Mouse (Mus musculus) brain, adult 10 weeks (tissue): Measurements from ENCODE around the gene Epn2. TPM values are rescaled to one million over a fixed set of nuclear protein-coding genes. Genes with fewer than 3 reads are reported as not detected.

Experiments used
- polyA plus RNA-seq: library from polyadenylated mRNA; stranded (reverse); fragments of 350-450 nt; fragmentation: Illumina TruSeq; extraction: RNeasy Lipid Tissue Mini Kit (QIAGEN cat#74804); gene quantifications from one replicate; pipeline ENCODE4 v1.2.3, GENCODE M21; 2015; ENCODE audit warnings: low read depth, low replicate concordance

The Epn2 gene
- 90.3 TPM for polyA plus RNA-seq

DNA sequence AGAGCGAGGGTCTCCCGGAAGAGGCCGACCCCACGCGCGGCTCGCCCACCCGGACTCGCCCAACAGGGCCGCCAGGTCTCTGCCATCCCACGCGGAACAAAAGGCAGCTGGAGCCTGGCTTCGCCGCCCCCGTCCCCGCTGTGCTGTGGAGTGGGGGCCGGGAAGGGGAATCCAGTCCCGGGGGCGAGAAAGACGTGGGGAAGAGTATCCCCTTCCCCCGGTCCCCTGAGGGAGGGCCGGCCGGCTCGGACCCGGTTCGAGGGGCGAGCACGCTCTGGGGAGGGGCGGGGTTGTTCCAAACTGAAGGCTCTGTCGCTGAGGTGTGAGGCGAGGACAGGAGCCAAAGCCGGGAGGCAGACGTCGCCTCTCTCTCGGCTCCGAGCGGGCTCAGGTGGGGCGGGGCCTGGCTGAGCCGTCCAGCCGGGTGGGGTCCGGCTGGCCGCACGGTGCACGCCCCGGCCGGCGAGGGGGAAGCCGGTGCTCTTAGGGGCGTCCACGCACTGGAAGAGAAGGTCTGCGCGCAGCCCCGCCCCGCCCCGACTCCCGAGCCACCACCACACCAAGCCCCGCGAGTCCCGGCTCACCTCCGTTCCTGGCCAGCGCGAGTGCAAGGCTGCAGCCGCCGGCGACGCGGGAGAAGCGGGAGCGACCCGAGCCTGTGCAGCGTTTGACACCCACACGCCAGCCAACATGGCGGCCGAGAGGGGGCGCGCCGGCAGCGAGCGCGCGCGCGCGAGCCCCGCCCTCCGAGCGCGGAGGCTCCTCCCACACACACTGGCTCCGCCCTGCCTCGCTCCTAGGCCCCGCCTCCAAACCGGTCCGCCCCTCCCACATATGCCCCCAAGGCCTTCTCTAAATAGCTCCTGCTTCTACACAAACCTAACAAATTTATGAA lies at the start of gene Epn2:
TSS of gene Epn2 (minus strand) at position 705 of the 895 bp plus-strand sequence.

DNA sequence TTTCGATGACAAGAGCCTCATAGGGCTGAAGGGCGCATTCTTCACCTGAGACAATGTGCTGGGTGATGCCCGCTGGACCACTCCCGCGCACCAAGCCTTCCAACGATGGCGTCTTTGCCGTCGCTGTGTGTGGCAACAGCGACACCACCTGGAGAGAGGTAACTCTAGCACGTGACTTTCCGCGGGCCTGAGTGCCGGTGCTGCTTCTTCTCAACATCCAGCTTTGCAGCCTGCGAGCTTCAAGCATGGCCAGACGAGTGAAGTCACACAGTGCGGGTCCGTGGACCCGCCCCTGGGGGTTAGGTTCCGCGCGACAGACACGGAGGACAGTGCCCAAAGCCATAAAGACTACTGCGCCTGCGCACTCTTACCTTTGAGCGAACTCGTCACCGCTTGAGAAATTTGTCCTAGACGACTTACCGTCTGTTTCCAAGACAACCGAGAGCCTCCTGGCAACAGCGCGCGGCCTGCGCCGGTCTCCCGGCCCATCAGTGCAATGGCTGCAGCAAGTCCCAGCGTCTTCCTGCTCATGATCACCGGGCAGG lies 74.7 kb downstream of the Epn2 start, which contains the start of gene B9d1:
TSS of gene B9d1 (plus strand) at position 432 of the 545 bp plus-strand sequence.

GRCm38 (mm10) chr11:61494129-61494997 lies 85.1 kb downstream of the Epn2 start, which contains the start of gene Mapk7:
Gene Mapk7 (minus strand): TSS chr11:61494406.

DNA sequence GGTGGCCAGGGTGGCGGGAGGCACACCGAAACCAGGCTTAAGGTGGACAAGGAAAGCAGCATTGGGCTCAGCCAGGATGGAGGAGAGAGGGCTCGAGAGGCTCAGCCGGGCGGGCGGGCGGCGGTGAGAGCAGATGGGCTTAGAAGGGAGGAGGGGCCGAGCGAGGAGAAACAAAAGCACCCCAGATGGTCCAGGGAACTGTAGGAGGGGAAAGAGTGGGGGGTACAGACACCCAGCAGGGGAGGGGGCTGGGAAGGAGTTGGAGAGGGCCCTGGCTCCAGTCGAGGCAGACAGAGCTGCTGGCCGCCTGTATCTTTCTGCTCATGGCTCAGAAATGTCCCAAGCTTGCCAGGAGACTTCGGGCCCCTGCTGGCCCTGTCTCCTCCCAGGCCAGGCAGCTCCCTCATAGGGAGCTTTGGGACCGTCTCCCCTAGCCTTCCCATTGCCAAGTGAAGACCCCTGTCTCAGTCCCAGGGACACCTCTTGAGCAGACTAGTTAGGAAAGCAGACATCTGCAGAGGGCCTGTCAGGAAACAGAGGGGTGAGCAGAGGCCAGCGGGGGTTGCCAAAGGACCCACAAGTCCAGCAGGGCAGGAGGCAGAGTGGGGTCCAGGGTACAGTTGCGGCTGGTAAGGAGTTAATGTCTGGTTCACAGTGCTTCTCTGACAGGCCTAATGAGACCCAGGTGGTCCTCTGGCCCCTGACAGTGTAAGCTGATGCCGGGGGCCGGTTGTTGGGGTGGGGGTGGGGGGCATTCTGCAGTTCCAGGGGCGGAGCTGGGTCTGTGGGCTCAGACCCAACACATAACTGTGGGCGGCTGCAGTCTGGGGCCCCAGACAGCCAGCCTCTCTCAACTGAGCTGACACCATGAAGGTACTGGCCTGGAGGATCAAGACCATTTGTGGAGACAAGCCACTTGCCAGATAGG lies 94.6 kb downstream of the Epn2 start, which contains the start of gene Mfap4:
TSS of gene Mfap4 (plus strand) at position 819 of the 928 bp plus-strand sequence.

Other genes with a start within 250 kb of the Epn2 start
- gene Slc47a2, start 236.8 kb downstream of the Epn2 start, polyA plus RNA-seq, result not detected
- gene Slc47a1, start 201.3 kb downstream of the Epn2 start, polyA plus RNA-seq, result 1.7 TPM
- 258 TPM for gene Rnf112, start 125.6 kb downstream of the Epn2 start, polyA plus RNA-seq
- 2.2 TPM for gene Mfap4, start 94.3 kb downstream of the Epn2 start, polyA plus RNA-seq
- 13.7 TPM for gene Mapk7, start 85.3 kb downstream of the Epn2 start, polyA plus RNA-seq
- gene B9d1, start 74.5 kb downstream of the Epn2 start, polyA plus RNA-seq, result 35.4 TPM
- 5.9 TPM for gene Grap, start 73.6 kb upstream of the Epn2 start, polyA plus RNA-seq
- not detected for gene Fam83g, start 104.4 kb upstream of the Epn2 start, polyA plus RNA-seq
- gene Slc5a10, start 141.1 kb upstream of the Epn2 start, polyA plus RNA-seq, result not detected
- gene Prpsap2, start 182.4 kb upstream of the Epn2 start, polyA plus RNA-seq, result 55.1 TPM